Mouse (Mus musculus) hindbrain, embryonic 13.5 days (tissue): ENCODE measurements around the gene A930009A15Rik. TPM values are rescaled to one million over a fixed set of nuclear protein-coding genes. Genes with fewer than 3 reads are reported as not detected.

Experiments
- ATAC-seq: fragments of 200-750 bp; cut with Nextera tagmentation; 2 replicates; pipeline ENCODE4 v1.8.0; 2017; ENCODE audit warnings: moderate TSS enrichment; ENCODE audit not compliant: low FRiP score
- H3K27ac ChIP-seq: fragments of 300-500 bp; sonication (generic); 2 replicates; pipeline ENCODE4 v1.5.1; 2015; ENCODE audit warnings: inconsistent platforms, mild to moderate bottlenecking, moderate library complexity
- H3K27me3 ChIP-seq: fragments of 300-500 bp; sonication (generic); 2 replicates; pipeline ENCODE4 v1.6.1; 2015; ENCODE audit warnings: mild to moderate bottlenecking, inconsistent platforms
- H3K36me3 ChIP-seq: fragments of 300-500 bp; sonication (generic); 2 replicates; pipeline ENCODE4 v1.6.1; 2015; ENCODE audit warnings: mild to moderate bottlenecking, inconsistent platforms
- H3K4me1 ChIP-seq: fragments of 300-500 bp; sonication (generic); replicated peaks from 2 replicates; pipeline ENCODE4 v1.6.1; 2015; ENCODE audit warnings: inconsistent platforms
- H3K4me2 ChIP-seq: fragments of 300-500 bp; sonication (generic); 2 replicates; pipeline ENCODE4 v1.6.1; 2015; ENCODE audit warnings: inconsistent platforms, mild to moderate bottlenecking, moderate library complexity
- H3K4me3 ChIP-seq: fragments of 300-500 bp; sonication (generic); 2 replicates; pipeline ENCODE4 v1.5.1; 2015; ENCODE audit warnings: mild to moderate bottlenecking, inconsistent platforms
- H3K9ac ChIP-seq: fragments of 300-500 bp; sonication (generic); 2 replicates; pipeline ENCODE4 v1.6.1; 2015; ENCODE audit warnings: mild to moderate bottlenecking, inconsistent platforms
- H3K9me3 ChIP-seq: fragments of 300-500 bp; sonication (generic); 2 replicates; pipeline ENCODE4 v1.6.1; 2016; ENCODE audit warnings: inconsistent platforms
- WGBS: fragments of 180-500 bp; shearing (Covaris S2); methylation state at CpG from one replicate; pipeline ENCODE4 v1.1.7; 2015; 5-methylcytosine and 5-hydroxymethylcytosine counted together
- polyA plus RNA-seq: library from polyadenylated mRNA; unstranded; fragments of >200 nt; fragmentation: Nextera tagmentation; extraction: Ambion mirVana; gene quantifications from 2 replicates; pipeline ENCODE4 v1.2.1, GENCODE M21; 2015

The A930009A15Rik gene
- polyA plus RNA-seq, 1 experiment from 2014 or later = 0.39 TPM

DNA sequence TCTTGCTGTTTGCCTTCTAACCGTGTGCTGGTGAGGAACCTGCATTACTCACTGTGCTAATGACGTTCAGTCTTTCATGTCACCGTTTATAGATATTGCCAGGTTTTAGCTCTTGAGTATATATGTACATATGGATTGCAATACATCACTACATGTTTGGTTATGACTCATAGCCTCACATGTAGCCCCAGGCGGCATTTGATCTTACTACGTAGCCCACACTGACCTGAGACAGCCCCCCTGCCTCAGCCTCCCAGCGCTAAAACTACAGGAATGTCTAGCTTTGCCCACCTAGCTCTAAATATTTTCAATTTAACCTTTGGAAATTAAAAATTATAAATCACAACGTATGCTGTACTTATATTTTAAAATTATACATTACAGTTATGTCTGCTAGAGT is 53.7 kb downstream of the A930009A15Rik start:
- no peak for ATAC-seq
- Histone ChIP-seq H3K36me3 (no peaks in the 10 kb centered on the region), H3K4me2 (no peak overlapping the region), H3K27me3 (no peaks in the 10 kb centered on the region), H3K4me1 (no peaks in the 10 kb centered on the region), H3K9ac (no peak overlapping the region), H3K9me3 (no peaks in the 10 kb centered on the region), H3K27ac (no peak overlapping the region), H3K4me3 (no peak overlapping the region)
- 83% methylated on average over 7 of the region's 7 CpGs for WGBS

DNA sequence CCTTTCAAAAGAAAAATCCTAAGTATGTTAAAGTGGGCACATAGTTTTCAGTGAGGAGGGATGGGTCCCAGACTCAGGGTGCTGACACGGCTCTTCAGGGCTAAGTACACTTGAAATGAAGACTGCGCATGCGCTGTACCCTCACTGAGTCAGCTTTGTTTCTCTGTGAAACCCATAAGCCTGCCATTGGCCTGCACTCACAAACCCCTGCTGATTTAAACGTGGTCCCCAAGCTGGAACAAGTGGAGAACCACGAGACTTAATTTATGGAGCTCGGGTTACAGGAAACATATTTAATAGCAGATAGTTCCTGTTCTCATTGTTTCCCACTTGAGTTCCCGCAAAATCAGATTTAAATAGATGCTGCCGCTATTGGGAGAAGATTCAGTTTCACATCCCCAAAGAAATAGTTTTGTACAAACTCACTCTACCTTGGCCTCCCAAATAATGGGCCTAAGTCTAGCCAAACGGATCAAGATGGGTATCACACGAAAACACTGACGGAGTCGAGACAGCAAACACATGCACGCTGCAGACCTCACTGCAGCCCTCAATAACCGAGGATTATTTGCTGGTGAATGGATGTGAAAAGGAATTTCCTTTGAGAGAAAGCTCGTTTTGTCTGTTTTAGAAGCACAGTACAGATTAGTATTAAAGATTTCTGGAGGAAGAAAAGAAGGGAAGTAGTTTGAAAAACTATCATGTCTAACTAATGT is 54.3 kb downstream of the A930009A15Rik start:
- H3K36me3 ChIP-seq = no peaks in the 10 kb centered on the region
- no peak overlapping the region for H3K4me2 ChIP-seq
- H3K27me3 ChIP-seq = no peaks in the 10 kb centered on the region
- 61% methylated on average over 15 of the region's 15 CpGs for WGBS
- no peak overlapping the region for H3K27ac ChIP-seq
- no peak for ATAC-seq
- no peaks in the 10 kb centered on the region for H3K9me3 ChIP-seq
- no peak overlapping the region for H3K4me3 ChIP-seq
- no peaks in the 10 kb centered on the region for H3K4me1 ChIP-seq
- H3K9ac ChIP-seq = no peak overlapping the region

- no peaks in the 10 kb centered on the region for H3K36me3 ChIP-seq
- WGBS = 83% methylated on average over 2 of the region's 2 CpGs
- no peaks in the 10 kb centered on the region for H3K4me1 ChIP-seq
- no peak for ATAC-seq
- H3K27ac ChIP-seq = no peak overlapping the region
- H3K4me2 ChIP-seq = no peak overlapping the region
- H3K27me3 ChIP-seq = no peaks in the 10 kb centered on the region
- H3K9ac ChIP-seq = no peak overlapping the region
- H3K9me3 ChIP-seq = no peaks in the 10 kb centered on the region
- no peak overlapping the region for H3K4me3 ChIP-seq
These were observed 55.2 kb downstream of the A930009A15Rik start for GRCm38 (mm10) chr10:115624957-115625356.

GRCm38 (mm10) chr10:115626678-115627077 is 56.9 kb downstream of the A930009A15Rik start:
- no peak overlapping the region for H3K9ac ChIP-seq
- no peaks in the 10 kb centered on the region for H3K27me3 ChIP-seq
- no peak overlapping the region for H3K4me2 ChIP-seq
- H3K27ac ChIP-seq = no peak overlapping the region
- H3K4me3 ChIP-seq = no peak overlapping the region
- no peaks in the 10 kb centered on the region for H3K4me1 ChIP-seq
- no peaks in the 10 kb centered on the region for H3K9me3 ChIP-seq
- no peak for ATAC-seq
- 78% methylated on average over 6 of the region's 6 CpGs for WGBS
- no peaks in the 10 kb centered on the region for H3K36me3 ChIP-seq

Other genes with a start within 250 kb of the A930009A15Rik start
- 38.9 and 39.4 TPM in 2 replicates for gene Tmem19, start 207.5 kb upstream of the A930009A15Rik start, polyA plus RNA-seq
- 29.9 and 30.4 TPM in 2 replicates for gene Thap2, start 185.5 kb upstream of the A930009A15Rik start, polyA plus RNA-seq
- 17.0 and 20.3 TPM in 2 replicates for gene Zfc3h1, start 185.0 kb upstream of the A930009A15Rik start, polyA plus RNA-seq
- gene Lgr5, start 17.8 kb downstream of the A930009A15Rik start, polyA plus RNA-seq = 3.0 and 4.1 TPM in 2 replicates
- gene Tspan8, start 246.8 kb downstream of the A930009A15Rik start, polyA plus RNA-seq = 0.91 and 1.0 TPM in 2 replicates